Mouse (Mus musculus): ENCODE measurements around the gene Gm37240.

Gm37240 gene

DNA sequence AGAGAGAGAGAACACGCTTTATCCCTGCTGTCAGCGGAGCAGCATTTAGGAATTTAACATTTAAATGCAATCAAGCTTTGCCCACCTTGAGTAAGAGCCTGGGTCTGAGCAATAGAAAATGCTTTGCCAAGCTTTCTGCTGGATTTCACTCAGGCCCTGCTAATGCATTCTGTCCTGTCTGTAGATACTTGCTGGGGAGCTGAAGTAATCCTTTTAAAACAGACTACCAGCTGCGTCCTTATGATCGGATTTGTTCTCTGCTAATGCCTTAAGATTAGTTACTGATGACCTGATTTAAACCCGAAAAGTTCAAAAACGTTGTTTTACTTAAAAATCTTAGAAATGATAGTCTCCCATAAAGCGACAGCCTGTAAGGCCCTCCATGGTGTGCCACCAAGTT, 206.2 kb downstream of the Gm37240 start:
- in situ Hi-C loops (cut with MboI) = no loop called here

DNA sequence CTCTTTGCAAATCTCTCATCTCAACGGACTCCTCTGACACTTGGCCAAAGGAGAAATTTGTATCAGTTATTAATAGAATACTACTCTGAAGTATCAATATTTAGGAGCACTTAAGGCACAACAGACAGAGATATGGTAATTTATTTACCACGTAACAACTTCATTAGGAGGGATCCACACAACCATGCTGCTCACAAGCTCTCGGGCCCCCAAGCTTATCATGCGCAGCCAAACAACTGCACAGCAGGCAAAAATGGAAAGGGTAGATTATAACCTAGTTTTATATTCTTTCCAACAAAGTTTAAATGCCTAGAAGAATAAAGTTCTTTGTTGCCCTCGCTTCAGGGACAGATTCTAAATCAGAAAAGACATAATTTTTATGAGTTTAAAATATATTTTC, 207.4 kb downstream of the Gm37240 start:
- in situ Hi-C loops (cut with MboI) = no loop called here

DNA sequence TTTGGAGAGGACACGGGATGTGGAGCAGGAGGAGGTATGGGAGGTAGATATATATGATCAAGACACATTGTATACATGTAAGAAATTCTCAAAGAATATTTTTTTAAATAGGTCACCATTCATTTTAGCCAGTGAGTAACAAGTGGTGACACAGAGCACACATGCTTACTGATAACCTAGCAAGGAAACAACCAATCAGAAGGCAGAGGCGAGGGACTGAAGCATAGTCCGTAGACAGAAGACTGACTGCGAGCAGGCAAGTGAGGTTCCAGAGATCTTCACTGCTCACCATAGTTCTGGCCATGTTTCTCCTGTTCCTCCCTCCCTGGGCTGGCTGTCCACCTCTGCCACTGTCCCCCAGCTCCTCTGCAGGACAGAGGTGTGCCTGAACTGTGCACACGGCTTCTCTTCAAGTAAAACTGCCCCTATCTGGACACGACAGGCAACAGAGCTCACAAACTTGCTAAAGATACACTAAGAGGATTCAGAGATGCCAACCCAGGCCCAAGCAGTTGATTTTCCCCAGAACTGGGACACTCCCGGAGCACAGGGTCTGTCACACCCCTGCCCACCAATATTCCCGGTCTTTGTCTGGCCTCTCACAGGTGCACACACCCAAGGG, 207.9 kb downstream of the Gm37240 start:
- in situ Hi-C loops (cut with MboI) = no loop called here

DNA sequence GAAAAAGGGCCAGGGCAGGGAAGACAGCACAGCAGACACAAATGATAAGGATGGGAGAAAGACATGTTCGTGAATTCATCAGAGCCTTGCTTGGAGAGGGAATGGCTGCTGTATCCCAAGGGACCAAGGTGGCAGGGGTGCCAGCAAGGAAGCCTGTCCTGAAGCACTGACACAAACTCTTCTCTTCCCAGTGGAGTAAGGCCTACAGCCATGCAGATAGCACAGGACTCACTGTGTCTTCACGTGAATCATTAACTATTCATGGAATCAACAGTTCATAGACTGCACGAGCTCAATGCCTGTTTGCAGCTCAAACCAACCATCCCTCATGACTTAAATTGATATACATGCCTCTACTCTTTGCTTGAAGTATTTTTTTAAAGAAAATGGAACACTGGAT, 209.4 kb downstream of the Gm37240 start:
- in situ Hi-C loops (cut with MboI) = no loop called here

DNA sequence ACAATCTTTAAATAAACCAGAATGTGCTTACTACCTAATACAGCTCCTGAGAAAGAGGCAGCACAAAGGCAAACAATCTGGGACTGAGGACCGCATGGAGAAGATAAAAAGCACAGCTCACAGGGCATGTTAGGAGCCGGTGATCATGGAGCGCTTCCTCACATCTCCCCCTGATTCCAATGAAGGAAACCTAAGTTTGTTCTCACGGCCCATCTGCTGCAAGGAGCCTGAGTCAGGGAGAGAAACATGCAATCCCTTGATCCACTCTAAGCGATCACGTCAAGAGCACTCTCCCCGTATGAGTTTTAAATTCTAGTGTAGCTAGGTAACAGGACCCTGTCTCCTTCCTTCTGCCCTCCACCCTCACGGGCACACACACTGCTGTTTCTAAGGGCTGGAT, 210.2 kb downstream of the Gm37240 start:
- in situ Hi-C loops (cut with MboI) = no loop called here

DNA sequence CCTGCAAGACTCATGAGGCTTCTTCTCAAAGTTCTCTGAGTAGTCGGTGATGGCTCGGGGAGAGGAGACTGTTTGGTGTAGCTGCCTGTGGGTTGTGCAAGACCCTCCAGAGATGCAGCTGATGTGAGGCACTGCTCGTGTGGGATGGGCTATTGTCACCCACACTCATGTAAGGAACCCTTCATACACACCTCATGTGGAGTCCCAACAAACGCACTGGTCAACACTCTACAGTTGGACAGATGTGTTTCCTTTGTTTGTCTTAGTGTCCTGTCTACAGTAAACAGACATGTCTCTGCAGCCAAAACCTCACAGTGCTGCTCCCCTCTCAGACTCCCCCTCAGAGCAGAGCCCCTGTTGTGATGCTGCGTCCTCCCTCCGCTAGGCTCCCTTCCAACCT, 217.5 kb downstream of the Gm37240 start:
- in situ Hi-C loops (cut with MboI) = no loop called here

DNA sequence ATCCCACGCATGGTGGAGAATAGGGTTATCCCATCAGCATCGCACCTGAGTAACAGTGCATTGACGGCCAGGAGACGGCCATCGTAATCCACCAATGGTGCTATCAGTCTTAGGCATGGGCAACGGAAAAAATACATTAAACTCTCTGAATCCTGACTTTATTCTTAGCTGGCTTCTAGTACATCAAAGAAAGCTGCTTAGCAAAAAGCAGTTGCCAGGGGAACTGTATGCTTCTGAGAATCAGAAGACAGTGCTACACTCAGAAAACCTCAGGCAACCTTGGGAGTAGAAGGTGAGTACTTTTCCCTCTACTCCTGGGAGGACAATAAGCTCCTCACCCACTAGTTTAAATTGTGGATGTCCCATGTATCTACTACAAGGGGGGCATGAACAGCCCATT, 219.6 kb downstream of the Gm37240 start:
- in situ Hi-C loops (cut with MboI) = no loop called here

DNA sequence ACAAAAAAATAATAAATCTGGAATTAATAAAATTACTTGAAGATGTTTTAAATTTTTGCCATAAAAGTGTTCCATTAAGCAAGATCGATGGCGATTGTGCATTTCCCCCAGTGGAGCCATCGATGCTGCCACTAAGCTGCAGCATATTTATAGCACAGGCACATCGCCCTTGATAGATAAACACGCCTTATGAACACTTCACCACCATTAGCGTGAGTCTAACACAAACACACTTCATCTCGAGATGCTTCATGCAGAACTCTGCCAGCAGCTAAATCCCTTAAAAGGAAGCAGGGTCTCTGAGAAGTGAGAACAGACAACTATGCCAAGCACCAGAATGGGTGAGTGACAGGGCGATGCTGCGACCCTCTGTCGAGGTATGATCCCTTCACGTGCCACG, 220.6 kb downstream of the Gm37240 start:
- in situ Hi-C loops (cut with MboI) = no loop called here

DNA sequence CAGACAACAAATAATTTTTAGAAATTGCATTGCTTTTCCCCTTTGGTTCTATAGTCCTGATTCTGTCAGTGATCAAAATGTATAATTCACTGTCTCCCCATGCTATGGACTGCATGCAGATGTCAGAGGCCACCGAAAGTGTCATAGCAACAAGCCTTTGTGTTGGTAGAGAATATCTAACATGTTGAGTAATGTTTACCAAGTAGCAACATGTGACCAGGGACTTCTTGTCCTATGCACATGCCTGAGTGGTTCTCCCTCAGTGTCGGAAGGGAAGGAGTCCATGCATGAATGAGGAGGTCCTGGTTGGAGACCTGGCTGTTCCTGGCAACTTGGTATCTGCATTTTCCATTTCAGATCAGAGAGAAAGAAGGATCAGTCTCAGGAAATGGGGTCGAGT, 221.2 kb downstream of the Gm37240 start:
- in situ Hi-C loops (cut with MboI) = no loop called here

DNA sequence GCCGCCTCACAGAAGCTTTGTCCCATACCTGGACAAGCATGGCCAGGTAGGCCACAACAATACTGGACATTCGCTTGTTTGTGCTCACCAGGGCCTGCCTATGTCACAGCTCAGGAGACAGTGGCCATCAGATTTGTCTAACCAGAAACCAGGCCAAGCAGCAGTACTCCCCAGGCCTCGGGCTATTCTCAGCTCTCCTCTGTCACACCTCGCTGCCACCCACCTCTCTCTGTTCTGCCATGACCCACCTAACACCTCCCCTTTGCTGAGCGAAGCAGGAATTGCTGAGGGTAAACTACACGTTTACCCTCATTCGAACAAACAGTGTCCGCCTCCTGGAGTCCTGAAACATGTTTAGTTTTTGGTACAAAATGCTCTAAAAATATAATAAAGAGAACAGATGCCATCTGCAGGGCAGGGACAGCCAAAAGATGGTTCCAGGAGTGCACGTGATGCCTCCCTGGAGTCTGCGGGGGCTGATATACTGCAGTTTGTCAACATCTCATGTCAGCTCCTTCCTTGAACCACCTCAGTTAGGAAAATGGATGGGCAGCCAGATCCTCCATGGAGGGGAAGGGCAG, 222.6 kb downstream of the Gm37240 start:
- in situ Hi-C loops (cut with MboI) = no loop called here

DNA sequence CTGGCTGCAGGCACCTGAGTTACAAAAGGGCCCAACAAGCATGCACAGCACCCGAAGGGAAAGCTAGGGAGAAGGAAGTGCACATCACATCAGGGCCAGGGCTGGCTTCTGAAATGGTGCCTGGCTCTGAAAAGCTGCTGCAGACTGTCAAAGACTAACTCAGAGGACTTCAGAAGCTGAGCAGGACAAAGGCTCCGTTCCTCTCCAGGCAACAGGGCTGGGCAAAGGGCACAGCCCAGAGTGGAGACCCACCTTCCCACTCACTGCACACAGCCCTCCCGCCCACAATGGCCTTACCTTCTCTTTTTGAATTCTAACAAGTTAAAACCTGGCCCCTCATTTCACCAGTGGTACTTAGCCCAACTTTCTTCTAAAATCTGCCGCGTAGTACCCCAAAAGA, 223.5 kb downstream of the Gm37240 start:
- in situ Hi-C loops (cut with MboI) = no loop called here

DNA sequence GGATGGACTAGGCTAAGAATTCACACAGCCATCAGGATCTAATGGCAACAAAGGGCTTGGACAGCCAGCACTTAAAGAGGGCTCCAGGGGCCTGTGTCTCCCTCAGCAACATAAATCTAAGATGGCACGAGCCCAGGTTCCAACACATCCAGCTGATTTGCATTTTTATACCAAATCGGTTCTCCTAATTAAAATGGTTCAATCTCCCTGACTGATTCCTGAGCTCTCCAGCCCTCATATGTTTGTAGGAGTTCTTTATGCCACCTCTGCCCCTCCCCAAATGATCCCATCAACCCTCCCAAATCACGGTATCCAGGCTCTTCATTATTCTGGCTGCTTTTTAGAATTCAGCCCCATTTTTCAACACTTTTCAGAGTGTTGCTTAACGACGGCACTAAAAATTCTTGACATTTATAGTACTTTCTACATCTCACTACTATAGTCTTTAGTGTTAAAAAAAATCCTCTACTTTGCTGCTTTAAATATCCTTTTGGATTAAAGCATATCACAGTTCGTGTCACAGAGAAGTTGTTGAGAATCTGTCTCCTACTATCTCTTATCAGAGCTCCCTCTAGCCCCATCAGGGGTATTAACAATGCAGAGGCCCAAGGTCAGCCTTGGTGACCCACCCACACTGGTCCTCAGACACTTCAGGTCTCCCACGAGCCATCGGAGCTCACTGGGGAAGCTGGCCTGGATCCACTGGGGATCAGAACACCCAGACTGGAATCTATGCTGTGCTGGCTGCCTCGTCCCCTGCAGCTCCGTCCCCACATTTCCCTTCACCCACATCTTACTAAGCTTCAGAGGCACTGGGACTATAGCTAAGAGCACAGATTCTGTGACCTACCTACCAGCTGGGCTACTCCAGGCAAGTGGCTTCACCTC, 225.1 kb downstream of the Gm37240 start:
- in situ Hi-C loops (cut with MboI) = no loop called here

DNA sequence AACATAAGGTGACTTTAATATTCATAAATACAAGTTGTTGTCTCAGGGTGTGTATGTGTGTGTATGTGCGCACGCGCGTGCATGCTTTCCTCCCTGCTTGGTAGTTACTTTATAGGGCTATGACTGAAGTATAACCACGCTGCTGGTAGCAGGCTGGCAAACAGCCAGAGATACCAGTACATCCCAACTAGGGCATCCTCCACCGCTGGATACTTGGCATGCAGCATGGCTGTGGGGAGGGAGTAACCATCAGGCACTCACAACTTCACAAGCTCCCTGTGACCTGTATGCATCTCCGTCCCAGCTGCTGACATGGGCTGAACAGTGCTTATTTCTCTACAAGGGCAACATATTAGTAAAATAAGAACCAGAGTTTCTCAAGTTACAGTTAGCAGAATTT, 227.6 kb downstream of the Gm37240 start:
- in situ Hi-C loops (cut with MboI) = no loop called here

DNA sequence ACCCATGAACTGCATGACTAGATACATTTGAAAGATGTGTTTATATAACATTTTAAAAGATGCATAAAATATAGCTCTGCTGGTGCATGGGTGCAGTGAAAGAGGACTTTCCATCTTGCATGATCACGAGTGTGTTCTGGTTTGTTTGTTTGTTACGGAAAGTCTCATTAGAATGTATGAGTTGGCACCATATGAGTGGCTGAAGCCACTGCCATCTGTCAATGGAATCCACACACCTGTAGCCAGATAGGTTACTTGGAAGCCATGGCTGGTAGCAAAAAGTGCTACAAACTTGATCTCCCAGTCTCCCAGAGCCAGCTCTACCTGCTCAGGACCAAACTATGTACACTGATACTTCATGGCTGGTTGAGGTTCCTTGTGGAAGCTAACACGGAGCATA, 231.8 kb downstream of the Gm37240 start:
- in situ Hi-C loops (cut with MboI) = no loop called here

DNA sequence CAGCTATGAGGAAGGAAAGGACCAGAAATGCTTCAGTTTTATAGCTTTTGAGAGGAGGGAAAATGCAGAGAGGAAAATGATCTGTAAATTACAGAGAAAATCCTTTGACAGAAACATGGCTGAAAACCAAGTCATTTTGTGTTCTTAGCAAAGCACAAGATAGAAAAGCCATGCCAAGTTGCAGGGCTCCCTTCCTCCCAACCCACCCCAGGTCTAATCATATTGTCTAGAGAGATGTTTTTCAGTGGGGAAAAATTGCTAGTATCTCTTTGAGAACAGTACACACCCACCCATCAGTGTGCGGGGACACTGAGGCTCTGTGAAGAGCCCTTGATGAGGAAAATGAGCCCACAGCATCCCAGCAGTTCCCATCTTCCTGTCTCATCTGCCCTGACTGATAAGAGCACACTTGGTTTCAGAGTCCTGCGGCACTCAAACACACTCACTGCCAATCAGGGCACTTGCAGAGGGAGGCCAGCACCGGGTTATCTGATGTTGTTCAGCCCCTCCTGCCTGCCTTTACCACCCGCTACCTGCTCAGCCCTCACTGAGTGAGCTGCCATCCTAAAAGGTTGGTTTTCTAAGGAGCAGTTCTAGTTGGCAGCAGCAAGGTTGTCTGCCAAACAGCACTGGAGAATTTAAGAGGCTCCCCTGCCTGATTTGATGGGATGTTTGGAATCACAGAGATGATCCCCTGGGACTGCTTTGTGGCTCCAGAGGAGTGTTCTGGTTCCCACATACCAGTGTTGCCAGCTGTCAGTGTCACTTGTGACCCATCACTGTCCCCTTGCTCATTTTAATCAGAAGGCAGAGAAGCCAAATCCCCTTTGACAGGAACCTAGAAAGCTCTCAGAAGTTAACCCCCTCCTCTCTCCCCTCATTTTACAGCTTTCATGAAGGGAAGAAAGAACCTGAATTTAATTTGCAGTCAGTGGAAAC, 234.3 kb downstream of the Gm37240 start:
- in situ Hi-C loops (cut with MboI) = no loop called here

DNA sequence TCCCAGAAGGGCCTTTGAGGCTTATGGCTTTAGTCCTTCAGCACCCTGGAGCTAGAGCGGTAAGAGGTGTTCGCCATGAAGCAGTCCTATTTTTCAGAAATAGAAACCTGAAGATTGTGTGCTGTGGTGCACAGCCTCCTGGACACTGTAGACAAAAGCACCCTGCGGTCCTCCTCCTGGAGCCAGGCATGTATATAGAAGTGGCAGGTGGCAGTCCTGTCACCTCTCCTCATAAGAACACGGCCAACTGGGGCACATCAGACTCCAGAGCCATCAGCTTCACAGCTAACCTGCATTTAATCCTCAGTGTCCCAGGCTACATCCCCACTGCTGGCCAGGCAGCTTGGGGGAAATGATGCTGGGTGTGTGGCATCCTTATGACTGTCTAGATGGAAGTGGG, 238.1 kb downstream of the Gm37240 start:
- in situ Hi-C loops (cut with MboI) = no loop called here

DNA sequence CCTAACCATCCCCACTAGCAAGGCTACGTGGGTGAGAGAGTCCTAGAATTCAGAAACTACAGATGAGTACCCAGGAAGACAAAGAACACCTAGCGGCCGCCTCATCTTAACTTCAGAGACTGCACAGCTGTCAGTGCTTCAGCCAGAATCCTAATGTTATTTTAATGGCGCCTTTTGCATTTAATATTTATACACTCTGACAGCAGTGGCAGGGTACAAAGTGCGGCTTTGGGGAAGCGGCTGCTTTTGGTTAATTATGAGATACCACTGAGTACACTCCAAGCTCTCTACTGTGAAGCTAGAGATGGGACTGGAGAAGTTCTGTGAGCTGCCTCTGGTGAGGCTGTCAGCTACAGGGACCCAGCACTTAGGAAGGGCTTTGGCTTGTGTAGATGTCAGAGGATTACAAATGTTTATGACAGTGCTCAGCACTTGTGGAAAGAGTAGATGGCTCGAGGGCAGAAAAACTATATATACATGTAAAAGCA, 241.8 kb downstream of the Gm37240 start:
- in situ Hi-C loops (cut with MboI) = no loop called here

DNA sequence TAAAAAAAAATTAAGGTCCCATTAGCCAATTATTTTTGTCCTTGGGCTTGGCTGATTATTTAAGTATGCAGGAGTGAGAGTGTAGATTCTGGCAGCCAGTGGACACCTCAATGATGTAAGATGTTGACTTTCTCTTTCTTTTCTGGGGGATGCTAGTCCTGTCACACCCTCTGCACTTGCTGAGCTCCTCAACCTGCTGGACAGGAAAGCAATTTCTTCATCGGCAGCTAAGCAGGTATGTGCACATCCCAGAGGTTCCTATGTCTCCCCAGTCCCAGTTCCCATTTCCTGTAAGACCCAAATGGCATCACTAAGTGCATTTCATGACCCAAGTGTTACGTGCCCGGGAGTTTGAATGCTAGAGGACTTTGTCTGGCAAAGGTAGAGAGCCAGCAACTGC, 242.5 kb downstream of the Gm37240 start:
- in situ Hi-C loops (cut with MboI) = no loop called here

DNA sequence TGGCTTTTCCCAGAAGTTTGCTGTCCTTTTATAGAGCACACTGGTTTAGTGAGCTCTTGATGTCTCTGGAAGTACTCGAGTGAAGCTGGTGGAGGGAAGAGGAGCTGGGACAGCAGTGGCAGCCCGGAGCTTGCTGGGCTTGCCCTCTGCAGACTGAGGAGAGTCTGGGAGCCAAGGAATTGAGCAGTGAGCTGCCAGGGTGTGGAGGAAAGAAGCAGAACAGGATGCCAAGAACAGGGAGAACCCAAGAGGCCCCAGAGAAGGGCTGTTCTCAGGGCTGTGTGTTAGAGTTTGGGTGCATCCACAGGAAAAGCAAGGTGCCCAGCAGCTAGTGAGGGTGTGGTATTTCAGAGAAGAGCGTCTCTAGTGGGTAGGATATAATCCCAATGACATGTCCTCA, 245.6 kb downstream of the Gm37240 start:
- in situ Hi-C loops (cut with MboI) = no loop called here

DNA sequence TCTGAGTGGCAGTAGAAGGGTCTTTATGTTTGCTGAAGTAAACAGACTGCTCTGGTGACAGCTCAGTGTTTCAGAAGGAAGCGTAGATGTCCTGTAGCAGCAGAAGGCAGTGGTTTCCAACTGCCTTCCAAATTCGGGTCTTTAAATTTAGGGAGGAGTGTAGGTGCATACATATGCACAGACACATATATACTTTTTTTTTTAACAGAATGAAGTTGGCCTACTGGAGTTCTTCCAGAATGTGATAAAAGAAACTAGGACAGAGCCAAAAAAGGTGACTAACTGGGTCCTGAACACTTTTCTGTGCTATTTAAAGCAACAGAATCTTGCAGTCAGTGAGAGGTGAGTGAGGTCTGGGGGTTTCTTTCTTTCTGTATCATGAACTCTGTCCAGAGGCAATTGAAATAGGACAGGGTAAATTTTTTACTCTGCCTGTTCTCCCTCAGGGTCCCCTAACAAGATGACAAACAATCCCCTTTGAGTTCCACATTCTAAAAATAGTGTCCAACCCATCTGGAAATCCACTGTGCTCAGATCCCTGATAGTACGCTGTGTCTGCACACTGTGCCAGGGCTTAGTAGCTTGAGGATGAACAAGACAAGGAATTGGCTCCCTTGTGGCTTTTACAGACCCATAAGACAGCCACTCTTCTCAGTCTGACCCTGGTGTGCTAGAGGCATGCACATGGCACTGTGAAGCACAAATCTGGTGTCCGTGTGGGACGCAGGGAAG, 250.4 kb downstream of the Gm37240 start:
- in situ Hi-C loops (cut with MboI) = no loop called here

DNA sequence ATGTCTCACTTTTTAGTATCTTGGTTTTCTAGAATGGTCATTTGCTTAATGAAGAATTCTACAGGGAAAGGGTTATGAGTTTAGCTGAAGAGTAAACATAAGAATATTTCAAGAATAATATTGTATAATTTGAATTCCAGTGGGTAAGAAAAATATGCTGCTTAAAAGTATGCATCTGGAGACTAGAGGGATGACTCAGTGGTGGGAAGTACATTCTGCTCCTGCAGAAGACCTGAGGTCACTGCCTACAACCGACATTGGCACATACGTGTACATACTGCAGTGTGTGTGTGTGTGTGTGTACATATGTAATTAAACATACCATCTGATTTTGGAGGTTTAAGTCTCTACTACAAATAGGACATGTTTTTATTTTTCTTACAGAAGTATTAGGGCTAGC, 251.7 kb downstream of the Gm37240 start:
- in situ Hi-C loops (cut with MboI) = no loop called here

DNA sequence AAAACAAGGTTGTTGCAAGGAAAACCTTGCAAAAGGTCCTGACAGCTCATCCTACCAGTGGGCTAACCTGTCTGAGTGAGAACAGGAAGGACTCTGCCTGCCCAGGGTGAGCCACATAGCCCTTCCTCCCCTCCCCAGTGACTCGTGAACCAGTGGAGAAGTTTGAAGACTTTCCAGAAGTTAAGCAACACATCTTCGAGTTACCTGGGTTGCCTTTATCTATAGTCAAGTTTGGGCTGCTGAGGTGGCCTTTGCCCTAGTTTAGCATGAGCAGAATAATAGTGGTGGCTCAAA, 252.2 kb downstream of the Gm37240 start:
- in situ Hi-C loops (cut with MboI) = no loop called here

Data from mature B cell (primary cell).